Mouse (Mus musculus) liver (tissue): ENCODE measurements around the gene Ctss.
"Not testable (repeated sequence)": the region's sequence is repeated elsewhere in the genome, so short reads cannot be mapped to it uniquely, and the experiment has no call there.

Experiments used
- DNase-seq: peaks from one replicate; pipeline ENCODE4 v3.0.0-alpha.2; 2020; ENCODE audit warnings: mixed read lengths

The Ctss gene

DNA sequence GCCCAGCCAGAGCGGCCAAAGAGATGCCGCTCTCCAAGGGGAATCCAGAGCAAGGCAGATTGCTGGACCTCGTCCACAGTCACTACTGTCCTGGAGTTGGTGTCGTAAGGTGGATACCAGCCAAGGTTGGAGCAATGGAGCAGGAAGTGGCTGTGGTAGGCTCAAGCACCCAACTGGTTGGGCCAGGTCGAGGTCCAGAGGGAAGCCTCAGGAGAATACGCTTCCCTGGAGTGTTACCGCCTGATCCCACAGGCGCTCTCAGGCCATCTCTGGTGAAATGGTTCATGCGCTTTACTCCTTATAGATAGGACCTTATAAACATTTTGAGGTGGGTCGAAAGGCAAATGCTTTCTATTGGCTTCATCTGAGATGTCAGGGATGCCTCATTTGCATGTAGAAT, 12.3 kb downstream of the Ctss start:
- DNase-seq = no peak

DNA sequence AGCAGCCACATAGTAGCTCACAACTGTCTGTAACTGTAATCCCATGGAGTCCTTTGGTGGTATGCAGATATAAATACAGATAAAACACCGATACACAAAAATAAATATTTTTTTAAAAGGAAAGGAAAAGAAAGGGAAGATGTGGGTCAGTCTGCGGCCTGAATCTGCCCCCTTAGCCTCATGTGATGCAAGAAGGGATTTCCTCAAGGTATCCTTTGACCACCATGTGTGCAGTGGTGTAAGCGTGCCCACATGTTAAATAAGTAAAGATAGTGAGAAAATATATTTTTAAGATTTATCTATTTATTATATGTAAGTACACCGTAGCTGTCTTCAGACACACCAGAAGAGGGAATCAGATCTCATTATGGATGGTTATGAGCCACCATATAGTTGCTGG, 13.3 kb downstream of the Ctss start:
- DNase-seq = no peak

DNA sequence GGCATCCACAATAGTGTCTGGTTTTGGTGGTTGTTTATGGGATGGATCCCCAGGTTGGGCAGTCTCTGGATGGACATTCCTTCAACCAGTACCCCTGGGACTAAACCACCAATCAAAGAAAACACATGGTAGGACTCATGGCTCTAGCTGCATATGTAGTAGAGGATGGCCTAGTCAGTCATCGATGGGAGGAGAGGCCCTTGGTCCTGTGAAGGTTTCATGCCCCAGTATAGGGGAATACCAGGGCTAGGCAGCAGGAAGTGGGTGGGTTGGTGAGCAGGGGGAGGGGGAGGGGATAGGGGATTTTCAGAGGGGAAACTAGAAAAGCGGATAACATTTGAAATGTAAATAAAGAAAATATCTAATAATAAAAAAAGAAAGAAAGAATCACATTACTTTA, 14.6 kb downstream of the Ctss start:
- DNase-seq = not testable (repeated sequence)

DNA sequence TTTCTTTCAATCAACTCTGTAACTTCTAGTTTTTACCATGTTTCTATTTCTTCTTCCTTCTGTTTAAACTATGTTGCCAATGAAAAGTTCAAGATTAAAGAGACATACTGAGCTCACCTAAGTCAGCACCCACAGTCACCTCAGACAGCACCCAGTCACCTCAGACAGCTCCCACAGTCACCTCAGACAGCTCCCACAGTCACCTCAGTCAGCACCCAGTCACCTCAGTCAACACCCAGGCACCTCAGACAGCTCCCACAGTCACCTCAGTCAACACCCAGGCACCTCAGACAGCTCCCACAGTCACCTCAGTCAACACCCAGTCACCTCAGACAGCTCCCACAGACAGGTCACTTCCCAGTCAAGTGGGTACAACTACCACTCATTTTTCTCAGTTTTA, 15.6 kb downstream of the Ctss start:
- DNase-seq = no peak

DNA sequence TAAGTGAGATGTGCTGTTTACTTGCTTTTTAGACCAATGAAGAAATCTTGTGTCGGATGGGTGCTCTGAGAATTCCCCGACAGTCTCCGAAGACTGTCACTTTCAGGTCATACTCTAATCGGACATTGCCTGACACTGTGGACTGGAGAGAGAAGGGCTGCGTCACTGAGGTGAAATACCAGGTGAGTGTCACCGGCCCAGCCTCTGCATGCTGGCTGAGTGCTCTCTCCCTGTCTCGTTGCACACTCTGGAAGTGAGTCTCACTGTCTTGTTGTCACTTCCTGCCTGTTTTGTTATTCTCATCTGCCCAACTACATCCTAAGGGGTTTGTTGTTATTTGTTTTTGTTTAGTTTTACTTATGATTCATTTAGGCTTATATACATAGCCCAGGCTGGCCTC, 16.4 kb downstream of the Ctss start:
- no peak for DNase-seq

DNA sequence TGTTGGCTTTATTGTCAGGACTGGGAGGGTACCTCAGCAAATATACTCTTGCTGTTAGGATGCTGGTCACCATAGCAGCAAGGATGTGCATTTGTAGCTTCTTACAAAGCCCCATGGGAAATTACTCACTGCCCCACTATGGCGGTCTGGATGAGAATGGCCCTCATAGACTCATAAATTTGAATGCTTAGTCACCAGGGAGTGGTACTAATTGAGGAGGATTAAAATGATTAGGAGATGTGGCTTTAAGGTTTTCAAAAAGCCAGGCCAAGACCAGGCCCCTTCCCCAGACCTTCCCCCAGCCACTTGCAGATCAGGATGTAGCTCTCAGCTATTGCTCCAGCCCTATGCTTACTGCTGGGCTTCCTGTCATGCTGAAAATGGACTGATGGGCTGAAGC, 23.6 kb downstream of the Ctss start:
- DNase-seq = no peak

DNA sequence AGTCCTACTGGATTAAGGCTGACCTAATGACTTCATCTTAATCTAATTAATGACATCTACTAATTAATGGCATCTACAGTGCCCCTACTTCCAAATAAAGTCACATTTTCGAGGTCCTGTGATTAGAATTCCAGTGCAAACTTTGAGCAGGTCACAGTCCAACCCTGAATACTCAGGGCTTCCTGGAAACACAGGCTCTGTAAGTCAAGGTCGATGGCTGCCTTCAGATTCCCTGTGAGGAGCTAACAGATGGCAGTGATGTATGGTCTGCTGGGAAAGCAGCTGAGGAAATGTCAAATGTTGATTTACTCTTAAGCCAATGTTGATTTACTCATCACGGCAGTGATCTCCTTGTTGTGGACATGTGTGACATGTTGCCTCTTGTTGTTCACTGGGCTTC, 27.4 kb downstream of the Ctss start:
- DNase-seq = no peak

DNA sequence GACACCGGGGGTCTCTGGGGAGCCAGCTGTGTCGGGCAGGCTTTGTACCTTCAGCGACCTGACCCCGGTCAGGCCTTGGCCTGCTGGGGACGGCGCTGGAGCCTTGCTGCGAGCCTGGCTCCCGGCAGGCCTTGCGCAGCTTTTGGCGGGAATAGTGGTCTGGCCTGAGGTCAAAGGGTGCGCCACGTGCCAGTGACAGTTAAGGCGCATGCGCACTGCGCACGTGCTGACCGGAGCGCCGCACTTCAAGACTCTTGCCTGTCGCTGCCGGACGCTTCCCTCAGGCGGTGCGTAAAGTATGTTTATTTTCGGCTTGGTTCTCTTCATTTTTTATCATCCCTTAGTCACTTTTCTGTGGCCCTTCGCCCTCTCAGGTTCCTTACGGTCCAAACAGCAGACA, 32.9 kb downstream of the Ctss start, which contains the start of gene Hormad1:
Hormad1 (plus strand) TSS at position 241 of the 400 bp plus-strand sequence.
- DNase-seq = no peak

DNA sequence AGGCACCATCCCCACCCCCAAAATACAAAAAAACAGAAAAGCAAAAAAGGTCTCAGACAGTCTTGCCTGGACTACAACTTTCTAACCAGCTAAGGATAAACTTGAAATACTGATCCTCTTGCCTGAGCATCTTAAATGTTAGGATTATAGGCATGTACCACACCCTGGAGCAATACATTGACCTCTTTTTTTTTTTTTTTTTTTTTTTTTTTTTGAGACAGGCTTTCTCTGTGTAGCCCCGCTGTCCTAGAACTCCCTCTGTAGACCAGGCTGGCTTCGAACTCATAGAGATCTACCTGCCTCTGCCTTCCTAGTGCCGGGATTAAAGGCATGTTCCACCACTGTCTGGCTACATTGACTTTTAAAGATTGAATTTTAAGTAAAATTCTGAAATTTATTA, 34.2 kb downstream of the Ctss start:
- DNase-seq = no peak

DNA sequence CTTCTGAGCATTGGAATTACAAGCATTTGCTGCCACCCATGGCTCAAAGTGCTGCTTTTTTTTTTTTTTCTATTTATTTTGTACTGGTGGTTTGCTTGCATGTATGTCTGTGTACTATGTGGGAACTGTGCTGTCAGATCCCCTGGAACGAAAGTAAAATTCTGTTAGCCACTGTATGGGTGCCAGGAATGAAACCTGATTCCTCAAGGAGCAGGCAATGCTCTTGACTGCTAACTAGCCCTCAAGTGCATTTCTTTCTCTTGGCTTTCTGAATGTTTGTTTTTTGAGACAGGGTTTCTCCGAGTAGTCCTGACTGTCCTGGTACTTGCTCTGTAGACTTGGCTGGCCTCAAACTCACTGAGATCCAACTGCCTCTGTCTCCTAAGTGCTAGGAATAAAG, 35.2 kb downstream of the Ctss start:
- DNase-seq = no peak

DNA sequence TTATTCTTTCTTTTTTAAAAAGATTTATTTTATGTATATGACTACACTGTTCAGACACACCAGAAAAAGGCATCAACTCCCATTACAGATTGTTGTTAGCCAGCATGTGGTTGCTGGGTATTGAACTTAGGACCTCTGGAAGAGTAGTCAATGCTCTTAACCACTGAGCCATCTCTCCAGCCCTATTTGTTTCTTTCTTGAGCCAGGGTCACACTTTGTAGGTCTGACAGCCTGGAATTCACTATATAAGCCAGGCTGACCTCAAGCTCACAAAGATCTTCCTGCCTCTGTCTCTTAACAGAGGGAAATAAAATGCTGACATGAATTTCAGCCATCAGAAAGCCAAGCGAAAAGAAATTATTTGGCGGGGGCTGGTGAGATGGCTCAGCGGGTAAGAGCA, 43.0 kb downstream of the Ctss start:
- no peak for DNase-seq

DNA sequence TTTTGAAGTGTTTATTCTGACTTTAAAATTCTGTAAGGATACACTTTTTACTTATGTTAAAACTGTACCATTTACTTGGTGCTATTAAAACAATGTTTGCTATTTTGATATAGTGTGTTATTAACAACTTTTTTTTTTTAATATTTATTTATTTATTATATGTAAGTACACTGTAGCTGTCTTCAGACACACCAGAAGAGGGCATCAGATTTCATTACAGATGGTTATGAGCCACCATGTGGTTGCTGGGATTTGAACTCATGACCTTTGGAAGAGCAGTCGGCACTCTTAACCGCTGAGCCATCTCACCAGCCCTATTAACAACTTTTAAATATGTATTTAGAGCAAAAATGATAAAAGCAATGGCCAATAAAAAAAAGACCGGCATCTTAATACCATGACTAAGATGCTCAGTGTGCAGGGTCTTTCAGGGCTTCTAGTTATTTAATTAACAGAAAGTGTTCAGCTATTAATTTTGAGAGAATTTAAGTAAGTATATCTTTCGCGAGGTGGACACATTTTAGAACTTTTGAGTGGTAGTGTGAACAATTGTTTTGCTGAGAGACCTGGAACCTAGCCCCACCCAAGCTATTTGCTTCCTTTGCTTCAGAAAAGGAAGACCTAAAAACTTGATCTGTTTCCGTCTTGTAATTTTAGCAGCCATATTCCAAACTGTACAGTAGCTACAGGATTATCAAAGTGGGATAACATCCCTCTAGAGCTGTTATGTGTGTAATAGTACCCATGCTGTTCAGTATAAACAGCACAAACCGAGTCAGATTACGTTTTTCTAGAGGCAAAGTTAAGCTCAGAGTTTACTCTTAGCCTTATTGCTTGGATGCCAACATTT, 61.4 kb downstream of the Ctss start:
- no peak for DNase-seq

DNA sequence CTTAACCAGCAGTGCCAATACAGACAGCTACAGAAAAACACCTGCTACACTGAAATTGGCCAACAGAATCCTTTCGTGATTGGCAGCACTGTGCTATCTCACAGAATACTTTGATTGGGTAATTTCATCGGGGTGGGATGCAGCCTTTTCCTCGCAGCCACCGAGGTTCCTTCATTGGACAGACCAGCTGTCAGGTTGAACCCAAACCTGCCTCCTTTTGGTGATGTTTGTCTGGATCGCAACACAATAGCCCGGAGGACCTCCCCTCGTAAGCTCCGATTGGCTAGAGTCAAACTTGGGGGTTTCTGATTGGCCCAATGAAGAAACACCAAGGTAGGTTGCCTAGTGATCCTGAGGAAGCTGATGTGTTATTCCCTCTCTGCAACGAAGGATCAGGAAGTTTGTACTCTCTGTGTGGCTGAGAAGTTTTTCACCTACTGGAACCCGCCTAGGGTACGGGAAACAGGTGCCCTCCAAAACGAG, 62.1 kb downstream of the Ctss start, which contains the start of gene Golph3l:
Golph3l (plus strand) TSS at position 331 of the 483 bp plus-strand sequence.
- peak; percentile 93 for DNase-seq

DNA sequence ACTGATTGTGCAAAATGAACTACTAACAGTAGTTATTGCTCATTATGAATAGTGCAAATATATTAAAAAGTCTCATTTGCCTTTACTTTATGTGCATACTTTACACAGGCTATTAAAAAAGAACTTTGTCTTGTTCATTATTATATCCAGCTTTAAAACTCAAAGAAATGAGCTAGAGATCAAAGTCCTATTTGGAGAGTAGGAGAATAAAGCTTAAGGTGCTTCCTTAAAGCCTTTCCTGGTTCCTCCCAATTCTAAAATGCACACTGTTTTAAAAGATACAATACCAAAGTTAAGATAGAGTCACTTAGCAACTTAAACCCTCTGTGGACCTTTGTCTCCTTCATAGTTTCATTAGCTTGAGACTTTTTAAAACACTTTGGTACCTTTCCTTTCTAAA, 72.1 kb downstream of the Ctss start:
- no peak for DNase-seq

DNA sequence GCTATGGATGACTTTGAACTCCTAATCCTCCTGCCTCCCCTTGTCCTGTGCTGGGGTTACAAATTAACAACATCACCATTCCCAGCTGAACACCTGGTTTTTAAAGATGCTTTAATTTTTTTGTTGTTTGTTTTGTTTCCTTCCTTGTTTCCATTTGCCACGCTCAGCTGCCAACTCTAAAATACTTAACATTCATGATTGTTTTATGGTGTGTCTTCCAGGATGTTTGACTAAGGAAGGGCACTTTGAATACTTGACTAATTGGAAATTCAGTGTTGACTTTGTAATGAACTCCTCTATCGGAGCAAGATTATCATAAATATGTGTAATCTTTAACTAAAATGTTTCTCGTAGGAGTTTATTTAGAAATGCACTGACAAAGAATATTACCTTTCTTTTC, 74.7 kb downstream of the Ctss start:
- DNase-seq = no peak
